Mouse (Mus musculus) gastrocnemius, adult 18-20 months (tissue): ENCODE data around the gene Serpina3k. TPM values are rescaled to one million over a fixed set of nuclear protein-coding genes. Genes with fewer than 3 reads are reported as not detected.
"Not testable (repeated sequence)": the region's sequence is repeated elsewhere in the genome, so short reads cannot be mapped to it uniquely, and the experiment has no call there.

Experiments used
- DNase-seq: peaks from one replicate; pipeline ENCODE4 v3.0.0; 2021; ENCODE audit warnings: low spot score
- total RNA-seq, 2 experiments: library from RNA; stranded (reverse); gene quantifications; 2 replicates each; pipeline ENCODE4 v1.2.3; 2021

Serpina3k gene
- total RNA-seq, 2 experiments from 2014 or later, result 1.9 TPM; not detected in 1

GRCm38 (mm10) chr12:104386878-104387277, 48.6 kb downstream of the Serpina3k start:
- not testable (repeated sequence) for DNase-seq

GRCm38 (mm10) chr12:104388477-104388876, 50.2 kb downstream of the Serpina3k start:
- no peak for DNase-seq

GRCm38 (mm10) chr12:104391057-104391456, 52.8 kb downstream of the Serpina3k start:
- not testable (repeated sequence) for DNase-seq

Other genes starting within 250 kb of the Serpina3k start
- gene Serpina5, start 237.4 kb upstream of the Serpina3k start, total RNA-seq, result not detected
- not detected for gene Serpina3a, start 225.8 kb upstream of the Serpina3k start, total RNA-seq
- not detected for gene Serpina3b, start 210.5 kb upstream of the Serpina3k start, total RNA-seq
- 1 to 10 TPM; 1.5 to 1.8 TPM for gene Serpina3c, start 184.6 kb upstream of the Serpina3k start, total RNA-seq
- not detected for gene Serpina3f, start 123.9 kb upstream of the Serpina3k start, total RNA-seq
- gene Serpina3g, start 102.2 kb upstream of the Serpina3k start, total RNA-seq, result under 1 TPM in 1 of 2 experiments, not detected in 1; 0.39 TPM
- gene Serpina3i, start 75.4 kb upstream of the Serpina3k start, total RNA-seq, result not detected
- not detected for gene Serpina3j, start 23.9 kb upstream of the Serpina3k start, total RNA-seq
- under 1 TPM; 0.14 to 0.55 TPM for gene Serpina3m, start within 50 bp of the Serpina3k start, total RNA-seq
- 10 to 100 TPM in 1 of 2 experiments, 1 to 10 TPM in 1; 6.6 to 10.6 TPM for gene Serpina3n, start 68.2 kb downstream of the Serpina3k start, total RNA-seq
- not detected for gene Gsc, start 134.8 kb downstream of the Serpina3k start, total RNA-seq